Mouse (Mus musculus) midbrain, postnatal 0 days (tissue): ENCODE results near the gene Sox5. TPM values are rescaled to one million over a fixed set of nuclear protein-coding genes. Genes with fewer than 3 reads are reported as not detected.

Source experiments
- ATAC-seq: fragments of 200-750 bp; cut with Nextera tagmentation; 2 replicates; pipeline ENCODE4 v1.8.0; 2017; ENCODE audit warnings: moderate number of reproducible peaks, mild to moderate bottlenecking, moderate TSS enrichment, moderate library complexity; ENCODE audit not compliant: low FRiP score
- DNase-seq: peaks from one replicate; pipeline ENCODE4 v3.0.0-alpha.2; 2015; ENCODE audit warnings: low spot score
- H3K27ac ChIP-seq: fragments of 300-500 bp; sonication (generic); 2 replicates; pipeline ENCODE4 v1.5.1; 2014; ENCODE audit warnings: low read depth, mild to moderate bottlenecking, low read length, mixed read lengths
- H3K27me3 ChIP-seq: fragments of 300-500 bp; sonication (generic); 2 replicates; pipeline ENCODE4 v1.6.1; 2014; ENCODE audit warnings: low read length, control low read depth, mixed read lengths; ENCODE audit not compliant: insufficient read depth
- H3K36me3 ChIP-seq: fragments of 300-500 bp; sonication (generic); 2 replicates; pipeline ENCODE4 v1.6.1; 2014; ENCODE audit warnings: low read length, control low read depth, mixed read lengths; ENCODE audit not compliant: insufficient read depth
- H3K4me1 ChIP-seq: fragments of 300-500 bp; sonication (generic); 2 replicates; pipeline ENCODE4 v1.6.1; 2014; ENCODE audit warnings: mild to moderate bottlenecking, control low read depth, antibody characterized with exemption, low read length, mixed read lengths; ENCODE audit not compliant: insufficient read depth
- H3K4me2 ChIP-seq: fragments of 300-500 bp; sonication (generic); 2 replicates; pipeline ENCODE4 v1.6.1; 2014; ENCODE audit warnings: low read depth, mild to moderate bottlenecking, low read length, mixed read lengths; ENCODE audit not compliant: poor library complexity, severe bottlenecking
- H3K4me3 ChIP-seq: fragments of 300-500 bp; sonication (generic); 2 replicates; pipeline ENCODE4 v1.5.1; 2014; ENCODE audit warnings: low read depth, mild to moderate bottlenecking, low read length, moderate library complexity
- H3K9ac ChIP-seq: fragments of 300-500 bp; sonication (generic); replicated peaks from 2 replicates; pipeline ENCODE4 v1.6.1; 2014; ENCODE audit warnings: mild to moderate bottlenecking, low read length, moderate library complexity, mixed read lengths; ENCODE audit not compliant: poor library complexity, severe bottlenecking
- H3K9me3 ChIP-seq: fragments of 300-500 bp; sonication (generic); 2 replicates; pipeline ENCODE4 v1.6.1; 2016; ENCODE audit warnings: low read length, control low read depth
- CTCF ChIP-seq: IDR thresholded peaks from 2 replicates; pipeline ENCODE4 v1.5.1; 2016; ENCODE audit warnings: antibody characterized with exemption, mild to moderate bottlenecking
- WGBS: fragments of 180-500 bp; shearing (Covaris S2); extraction: QIAGEN DNeasy Blood & Tissue Kit; methylation state at CpG from one replicate; pipeline ENCODE4 v1.1.7; 2014; 5-methylcytosine and 5-hydroxymethylcytosine counted together
- polyA plus RNA-seq: library from polyadenylated mRNA; unstranded; fragments of >200 nt; fragmentation: Nextera tagmentation; extraction: Ambion mirVana; gene quantifications from 2 replicates; pipeline ENCODE4 v1.2.1, GENCODE M21; 2015
- total RNA-seq: library from RNA; depleted of rRNA; stranded (reverse); fragments of >200 nt; gene quantifications from 2 replicates; pipeline ENCODE4 v1.2.3, GENCODE M21; 2014

Sox5 gene
- total and polyA plus RNA-seq, 2 experiments from 2014 or later = 11.3 to 25.0 TPM

DNA sequence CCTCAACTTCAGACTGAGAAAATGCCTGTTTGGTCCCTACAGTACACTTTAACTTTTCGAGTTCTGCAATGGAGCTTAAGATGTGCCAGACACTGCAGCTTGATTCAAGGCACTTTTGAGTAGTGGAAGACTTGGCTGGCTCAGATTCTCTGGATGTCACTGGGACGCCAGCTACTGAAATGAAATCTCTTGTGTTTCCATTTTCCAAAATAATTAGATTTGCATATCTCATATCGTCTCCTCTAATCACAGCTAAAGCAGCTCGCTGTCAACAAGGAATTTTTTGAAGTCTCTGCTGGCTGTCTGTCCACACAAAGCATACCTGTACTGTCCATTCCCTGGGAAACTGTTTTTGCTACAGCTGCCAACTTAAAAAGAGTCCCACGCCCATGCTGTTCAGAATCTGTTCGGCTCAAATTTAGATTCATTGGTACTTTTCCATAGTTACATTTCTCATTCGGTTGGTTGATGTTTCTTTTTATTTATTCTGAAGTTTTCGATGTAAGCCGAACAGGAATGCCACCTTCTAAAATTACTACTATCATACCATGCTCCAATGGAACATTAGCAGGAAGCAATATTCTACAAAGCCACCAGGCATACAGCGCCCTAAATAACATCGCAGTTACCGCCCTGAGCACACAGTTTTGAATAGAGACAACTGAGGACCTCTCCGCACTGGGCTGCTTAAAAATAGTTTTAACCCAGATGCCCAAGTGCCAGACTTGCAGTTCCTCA is 28.4 kb downstream of the Sox5 start:
- H3K36me3 ChIP-seq = no peaks in the 10 kb centered on the region
- H3K27ac ChIP-seq = no peak overlapping the region
- TF ChIP-seq CTCF = no peak
- H3K4me1 ChIP-seq = no peaks in the 10 kb centered on the region
- DNase-seq = no peak
- H3K9ac ChIP-seq = no peak overlapping the region
- no peak for ATAC-seq
- no peak overlapping the region for H3K4me3 ChIP-seq
- 71% methylated on average over 13 of the region's 13 CpGs for WGBS
- H3K9me3 ChIP-seq = no peaks in the 10 kb centered on the region
- H3K27me3 ChIP-seq = no peaks in the 10 kb centered on the region
- no peak overlapping the region for H3K4me2 ChIP-seq

DNA sequence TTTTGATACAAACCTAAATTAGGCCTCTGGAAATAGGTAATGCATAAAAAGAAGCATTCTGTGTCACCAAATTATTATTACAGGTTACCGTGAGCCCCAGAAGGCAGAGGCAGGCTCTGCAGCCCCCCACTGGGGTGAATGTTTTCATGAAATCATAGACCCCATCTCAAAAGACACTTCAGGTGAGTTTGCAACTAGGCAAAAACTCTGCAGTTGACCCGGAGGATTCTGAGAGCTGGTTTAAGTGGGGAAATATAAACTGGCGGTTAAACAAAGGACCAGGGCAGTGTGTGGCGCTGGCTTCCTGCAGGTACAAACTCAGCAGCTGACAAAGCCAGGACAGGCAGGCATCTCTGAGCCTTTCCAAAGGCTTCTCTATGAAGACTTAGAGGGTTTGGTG is 30.2 kb downstream of the Sox5 start:
- Histone ChIP-seq H3K4me1 (no peaks in the 10 kb centered on the region), H3K4me2 (no peak overlapping the region), H3K9ac (no peak overlapping the region), H3K27ac (no peak overlapping the region), H3K27me3 (no peaks in the 10 kb centered on the region), H3K4me3 (no peak overlapping the region), H3K36me3 (no peaks in the 10 kb centered on the region), H3K9me3 (0 out of 2 replicates have a peak, but pooled peaks cover 4% of the 10 kb centered on the region)
- TF ChIP-seq CTCF = no peak
- ATAC-seq (no peak), DNase-seq (no peak)
- WGBS = 85% methylated on average over 4 of the region's 4 CpGs

DNA sequence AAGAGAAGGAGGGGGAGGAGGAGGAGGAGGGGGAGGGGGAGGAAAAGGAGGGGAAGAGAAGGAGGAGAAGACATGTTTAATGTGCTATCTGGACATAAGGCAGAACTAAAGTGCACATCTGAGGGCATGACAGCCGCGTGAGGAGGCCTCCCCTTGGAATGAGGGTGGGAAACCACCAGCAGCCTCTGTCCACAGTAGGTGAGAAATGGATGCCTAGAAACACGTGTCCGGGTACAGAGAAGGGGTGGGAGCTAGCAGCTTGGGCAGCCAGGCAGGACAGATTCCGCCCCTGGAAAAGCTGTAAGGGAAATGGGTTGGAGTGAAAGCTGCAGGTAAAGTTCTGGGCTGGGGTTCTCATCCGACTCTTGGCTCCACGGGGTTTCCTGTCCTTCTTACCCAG is 31.6 kb downstream of the Sox5 start:
- no peak for DNase-seq
- 70% methylated on average over 7 of the region's 7 CpGs for WGBS
- Histone ChIP-seq H3K27me3 (no peaks in the 10 kb centered on the region), H3K4me1 (no peaks in the 10 kb centered on the region), H3K36me3 (no peaks in the 10 kb centered on the region), H3K27ac (no peak overlapping the region), H3K4me3 (no peak overlapping the region), H3K4me2 (no peak overlapping the region), H3K9me3 (0 out of 2 replicates have a peak, but pooled peaks cover 4% of the 10 kb centered on the region), H3K9ac (no peak overlapping the region)
- ATAC-seq = no peak
- no peak for TF ChIP-seq CTCF

DNA sequence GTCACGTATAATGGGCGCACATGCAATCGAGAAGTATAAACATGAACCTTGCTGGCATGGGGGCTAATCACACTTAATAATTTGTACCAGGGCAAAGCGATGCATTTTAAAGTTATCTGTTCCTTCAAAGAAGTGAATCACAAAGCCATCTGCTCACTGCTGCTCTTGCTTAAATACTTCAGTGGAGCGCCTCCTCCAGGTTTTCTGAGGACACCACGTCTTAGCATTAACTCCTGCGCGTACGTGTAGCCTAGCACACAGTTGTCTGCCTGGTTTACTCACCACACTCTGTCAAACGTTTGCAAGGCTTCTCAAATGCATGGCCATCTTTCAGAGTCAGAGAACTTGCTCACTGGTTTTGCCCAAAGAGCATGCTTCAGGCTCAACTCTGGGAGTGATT is 35.3 kb downstream of the Sox5 start:
- Histone ChIP-seq H3K27ac (no peak overlapping the region), H3K27me3 (no peaks in the 10 kb centered on the region), H3K9ac (no peak overlapping the region), H3K36me3 (no peaks in the 10 kb centered on the region), H3K9me3 (0 out of 2 replicates have a peak, but pooled peaks cover 4% of the 10 kb centered on the region), H3K4me2 (no peak overlapping the region), H3K4me1 (no peaks in the 10 kb centered on the region), H3K4me3 (no peak overlapping the region)
- no peak for TF ChIP-seq CTCF
- no peak for DNase-seq
- WGBS = 94% methylated on average over 10 of the region's 10 CpGs
- ATAC-seq = no peak

DNA sequence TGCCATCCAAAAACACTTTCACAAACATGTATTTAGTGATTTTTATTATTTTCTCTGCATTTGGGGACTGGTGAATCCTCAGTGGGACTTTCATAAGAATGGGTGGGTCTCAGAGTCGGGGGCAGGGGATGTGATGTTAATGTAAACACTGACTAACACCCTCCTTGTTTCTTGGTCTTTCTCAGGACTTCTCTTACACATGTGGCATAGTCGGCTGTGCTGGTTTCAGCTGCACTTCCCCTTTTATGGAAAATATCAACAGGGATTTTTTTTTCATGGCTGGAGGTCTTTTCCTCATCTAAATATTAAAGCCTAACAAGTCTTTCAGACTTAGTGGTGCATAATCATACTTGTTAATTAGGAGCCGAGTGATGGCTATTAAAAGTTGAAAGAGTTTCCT is 39.2 kb downstream of the Sox5 start:
- H3K4me2 ChIP-seq = no peak overlapping the region
- no peak overlapping the region for H3K9ac ChIP-seq
- no peak for TF ChIP-seq CTCF
- WGBS = 44% methylated on average over 3 of the region's 3 CpGs
- no peaks in the 10 kb centered on the region for H3K36me3 ChIP-seq
- no peaks in the 10 kb centered on the region for H3K27me3 ChIP-seq
- no peak for DNase-seq
- 0 out of 2 replicates have a peak, but pooled peaks cover 4% of the 10 kb centered on the region for H3K9me3 ChIP-seq
- ATAC-seq = no peak
- H3K4me1 ChIP-seq = no peaks in the 10 kb centered on the region
- no peak overlapping the region for H3K27ac ChIP-seq
- H3K4me3 ChIP-seq = no peak overlapping the region

DNA sequence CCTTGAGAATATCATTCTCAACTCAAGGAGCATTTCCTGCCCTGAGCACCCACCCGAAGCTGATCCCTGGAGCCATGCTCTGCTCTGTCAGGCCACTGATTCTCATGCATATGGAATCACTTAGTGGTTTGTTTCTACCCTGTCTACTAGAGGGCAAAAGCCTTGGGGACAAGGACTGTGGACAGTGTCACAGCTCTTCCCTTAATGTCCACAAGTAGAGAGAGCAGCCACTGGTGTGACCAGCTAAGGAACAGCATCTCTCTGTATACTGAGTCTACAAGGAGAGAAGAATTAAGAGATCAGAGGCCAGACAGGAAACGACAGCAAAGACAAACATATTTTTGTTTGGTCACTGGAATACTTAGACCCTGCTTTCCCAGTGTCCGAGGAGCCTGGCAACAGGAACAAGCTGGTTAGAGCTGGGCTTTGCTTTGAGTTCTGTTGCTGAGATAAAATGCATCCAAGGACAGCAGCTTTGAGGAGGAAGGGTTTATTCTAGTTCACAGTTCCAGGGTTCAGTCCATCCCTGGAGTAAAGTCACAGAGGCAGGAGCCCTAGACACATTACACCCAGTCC is 40.6 kb downstream of the Sox5 start:
- no peak overlapping the region for H3K4me2 ChIP-seq
- no peaks in the 10 kb centered on the region for H3K9me3 ChIP-seq
- TF ChIP-seq CTCF = no peak
- no peak for ATAC-seq
- H3K4me3 ChIP-seq = no peak overlapping the region
- no peaks in the 10 kb centered on the region for H3K27me3 ChIP-seq
- 68% methylated on average over 3 of the region's 3 CpGs for WGBS
- no peak for DNase-seq
- H3K36me3 ChIP-seq = no peaks in the 10 kb centered on the region
- H3K4me1 ChIP-seq = no peaks in the 10 kb centered on the region
- H3K9ac ChIP-seq = no peak overlapping the region
- no peak overlapping the region for H3K27ac ChIP-seq
